Comparison of ENCODE assay signal across 22 mouse cellular contexts in genomic region chr4:99091777-99092176, GRCm38 (mm10). TPM values are rescaled to one million over a fixed set of nuclear protein-coding genes. Genes with fewer than 3 reads are reported as not detected.
DNase-seq lines count a peak whose midpoint lies in the region; ATAC-seq and TF ChIP-seq lines count a peak whose summit lies in the region.
"Had no signal": no experiment of that assay in that cellular context is flagged by ENCODE, and none has a peak within 500 bp of the region (broad histone marks: within the 10 kb centered on the region; RNA-seq: fewer than 3 reads in every experiment).

No protein-coding gene starts in this region.

- H3K9me3 ChIP-seq in lung, embryonic 16.5 days (ENCODE audit: control insufficient read depth, low read length) = no peaks in the 10 kb centered on the region
- no peaks in the 10 kb centered on the region for H3K9me3 ChIP-seq in intestine, postnatal 0 days (ENCODE audit: control insufficient read depth)
- no peaks in the 10 kb centered on the region for H3K9me3 ChIP-seq in stomach, postnatal 0 days (ENCODE audit: control insufficient read depth, low read length)
- H3K9me3 ChIP-seq in kidney, embryonic 15.5 days (replicated peaks) = no peaks in the 10 kb centered on the region
- H3K9me3 ChIP-seq: embryonic facial prominence, embryonic 12.5 days; forebrain, embryonic 13.5 days; heart, embryonic 10.5 days; hindbrain, embryonic 13.5 days had no signal

- peaks cover 7% of the 10 kb centered on the region; the same call in 1 of the 2 replicates for H3K36me3 ChIP-seq in lung, embryonic 16.5 days (ENCODE audit: control insufficient read depth, insufficient read depth, low read length)
- H3K36me3 ChIP-seq in intestine, postnatal 0 days (ENCODE audit: control insufficient read depth, insufficient read depth) = peaks cover 4% of the 10 kb centered on the region; the same call in 1 of the 2 replicates
- no peaks in the 10 kb centered on the region for H3K36me3 ChIP-seq in stomach, postnatal 0 days (ENCODE audit: control insufficient read depth, insufficient read depth, low read length)
- H3K36me3 ChIP-seq in kidney, embryonic 15.5 days = peaks cover 14% of the 10 kb centered on the region; the same call in 1 of the 2 replicates

- no peaks in the 10 kb centered on the region for H3K27me3 ChIP-seq in lung, embryonic 16.5 days (ENCODE audit: control insufficient read depth, insufficient read depth, low read depth, low read length)
- H3K27me3 ChIP-seq in intestine, postnatal 0 days (replicated peaks; ENCODE audit: control insufficient read depth, insufficient read depth, low read length) = no peaks in the 10 kb centered on the region
- no peaks in the 10 kb centered on the region for H3K27me3 ChIP-seq in stomach, postnatal 0 days (ENCODE audit: control insufficient read depth, insufficient read depth, low read length)
- no peaks in the 10 kb centered on the region for H3K27me3 ChIP-seq in kidney, embryonic 15.5 days
- H3K27me3 ChIP-seq: CH12.LX; embryonic facial prominence, embryonic 12.5 days; forebrain, embryonic 13.5 days; hindbrain, embryonic 13.5 days had no signal

- no peak for TF ChIP-seq EP300 in stomach, postnatal 0 days (optimal IDR thresholded peaks at IDR 0.05)

- no peak for DNase-seq in frontal cortex, postnatal 10 days (ENCODE audit: low spot score in 2 of 2)
- DNase-seq in lung, postnatal 14 days = no peak
- DNase-seq in stomach, postnatal 0 days (ENCODE audit: low spot score) = no peak
- no peak for DNase-seq in embryo, embryonic 11 days
- DNase-seq: adrenal gland, adult 8-10 months; adrenal gland, postnatal 36 days; cerebellum, adult 2 months; cerebellum, postnatal 10 days; forebrain, postnatal 0 days; gastrocnemius, postnatal 10 days; heart, adult 18-20 months; heart, postnatal 14 days had no signal

- no peak overlapping the region for H3K4me2 ChIP-seq in lung, embryonic 16.5 days (ENCODE audit: low read depth, low read length)
- peak overlapping the region; percentile 25 for H3K4me2 ChIP-seq in intestine, postnatal 0 days (replicated peaks; ENCODE audit: low read depth)
- no peak overlapping the region for H3K4me2 ChIP-seq in stomach, postnatal 0 days (replicated peaks; ENCODE audit: low read depth)
- H3K4me2 ChIP-seq in kidney, embryonic 15.5 days = no peak overlapping the region
- H3K4me2 ChIP-seq: embryonic facial prominence, embryonic 12.5 days; forebrain, embryonic 13.5 days; hindbrain, embryonic 13.5 days had no signal

- no peak overlapping the region for H3K9ac ChIP-seq in lung, embryonic 16.5 days (ENCODE audit: low read length)
- H3K9ac ChIP-seq in intestine, postnatal 0 days (ENCODE audit: low read depth, low read length) = no peak overlapping the region
- H3K9ac ChIP-seq in stomach, postnatal 0 days (ENCODE audit: low read length) = no peak overlapping the region
- no peak overlapping the region for H3K9ac ChIP-seq in kidney, embryonic 15.5 days
- H3K9ac ChIP-seq: embryonic facial prominence, embryonic 12.5 days; forebrain, embryonic 13.5 days; forebrain, postnatal 0 days; hindbrain, embryonic 13.5 days had no signal

- TF ChIP-seq CTCF in intestine, postnatal 0 days (IDR thresholded peaks at IDR 0.05; ENCODE audit: low read depth) = no peak
- TF ChIP-seq CTCF in stomach, postnatal 0 days (IDR thresholded peaks at IDR 0.05; ENCODE audit: low read depth) = no peak

- peaks cover 13% of the 10 kb centered on the region for H3K4me1 ChIP-seq in lung, embryonic 16.5 days (replicated peaks; ENCODE audit: control insufficient read depth, insufficient read depth, low read length)
- peaks cover 6% of the 10 kb centered on the region; the same call in 1 of the 2 replicates for H3K4me1 ChIP-seq in intestine, postnatal 0 days (replicated peaks; ENCODE audit: control insufficient read depth, insufficient read depth, low read length)
- H3K4me1 ChIP-seq in stomach, postnatal 0 days (replicated peaks; ENCODE audit: control insufficient read depth, insufficient read depth) = no peaks in the 10 kb centered on the region
- peaks cover 15% of the 10 kb centered on the region for H3K4me1 ChIP-seq in kidney, embryonic 15.5 days
- H3K4me1 ChIP-seq: forebrain, embryonic 13.5 days had no signal

- 0 out of 2 replicates have a peak, but pooled peaks have one; percentile 16 for ATAC-seq in frontal cortex, adult (ENCODE audit: low TSS enrichment)
- ATAC-seq in lung, embryonic 16.5 days (ENCODE audit: low read depth) = no peak
- ATAC-seq in intestine, postnatal 0 days = peak; percentile 54
- peak; percentile 70; the same call in 1 of the 2 replicates for ATAC-seq in stomach, postnatal 0 days (ENCODE audit: low FRiP score, low TSS enrichment)
- no peak for ATAC-seq in kidney, embryonic 15.5 days (replicated peaks; ENCODE audit: low FRiP score)
- ATAC-seq: forebrain, embryonic 13.5 days; forebrain, postnatal 0 days; hindbrain, postnatal 0 days had no signal

- no peak overlapping the region for H3K4me3 ChIP-seq in lung, embryonic 16.5 days (ENCODE audit: low read length)
- no peak overlapping the region for H3K4me3 ChIP-seq in intestine, postnatal 0 days (ENCODE audit: low read depth, low read length)
- no peak overlapping the region for H3K4me3 ChIP-seq in stomach, postnatal 0 days (ENCODE audit: low read depth, low read length)
- no peak overlapping the region for H3K4me3 ChIP-seq in kidney, embryonic 15.5 days (replicated peaks)
- H3K4me3 ChIP-seq: embryonic facial prominence, embryonic 12.5 days; forebrain, embryonic 13.5 days; heart, embryonic 10.5 days; hindbrain, embryonic 13.5 days had no signal

- WGBS in lung, embryonic 16.5 days = 77% methylated on average over 3 of the region's 3 CpGs
- WGBS in intestine, postnatal 0 days = 43% methylated on average over 3 of the region's 3 CpGs
- WGBS in stomach, postnatal 0 days = 64% methylated on average over 3 of the region's 3 CpGs
- 89% methylated on average over 3 of the region's 3 CpGs for WGBS in kidney, embryonic 15.5 days

- peak overlapping the region; percentile 51 for H3K27ac ChIP-seq in lung, embryonic 16.5 days (ENCODE audit: low read length)
- peak overlapping the region; percentile 42; the same call in 1 of the 2 replicates for H3K27ac ChIP-seq in intestine, postnatal 0 days (ENCODE audit: low read depth, low read length)
- H3K27ac ChIP-seq in stomach, postnatal 0 days (replicated peaks) = 0 out of 2 replicates have a peak overlapping the region, but pooled peaks have one; percentile 69
- no peak overlapping the region for H3K27ac ChIP-seq in kidney, embryonic 15.5 days
- H3K27ac ChIP-seq: embryonic facial prominence, embryonic 12.5 days; forebrain, embryonic 13.5 days; heart, embryonic 10.5 days; hindbrain, embryonic 13.5 days; hindbrain, postnatal 0 days had no signal

RNA-seq across cellular contexts. Expression of gene Dock7, which starts 28.9 kb away (rescaled TPM):
- 44.9 and 49.0 TPM in 2 replicates for polyA plus RNA-seq in lung, embryonic 16.5 days (2015; fragmentation: Nextera tagmentation; extraction: Ambion mirVana)
- polyA plus RNA-seq in intestine, postnatal 0 days (2015; fragmentation: Nextera tagmentation; extraction: Ambion mirVana) = 18.7 and 21.3 TPM in 2 replicates
- polyA plus RNA-seq in stomach, postnatal 0 days (2015; fragmentation: Nextera tagmentation; extraction: Ambion mirVana) = 19.1 and 20.5 TPM in 2 replicates
- 55.4 and 60.1 TPM in 2 replicates for polyA plus RNA-seq in kidney, embryonic 15.5 days (2015; fragmentation: Nextera tagmentation; extraction: Ambion mirVana)

Comparison
In these comparisons a context has a peak if more than half of its experiments do, and no peak if none do; other contexts are left out.
1. ATAC-seq: peak in frontal cortex, adult (single experiment), intestine, postnatal 0 days (single experiment) and stomach, postnatal 0 days (single experiment); none in lung, embryonic 16.5 days (single experiment) and kidney, embryonic 15.5 days (single experiment).